Mouse (Mus musculus) testis, adult 10 weeks (tissue): ENCODE measurements around the gene Lhx6. TPM values are rescaled to one million over a fixed set of nuclear protein-coding genes. Genes with fewer than 3 reads are reported as not detected.

ENCODE experiments used
- polyA plus RNA-seq: library from polyadenylated mRNA; stranded (reverse); fragments of 350-450 nt; fragmentation: Illumina TruSeq; extraction: RNeasy Lipid Tissue Mini Kit (QIAGEN cat#74804); gene quantifications from one replicate; pipeline ENCODE4 v1.2.3, GENCODE M21; 2014; ENCODE audit warnings: low read depth, low replicate concordance

Gene Lhx6
- polyA plus RNA-seq: 0.66 TPM

GRCm38 (mm10) chr2:36104956-36105741 is at the start of gene Lhx6:
Gene Lhx6 (minus strand): TSS chr2:36105408.

DNA sequence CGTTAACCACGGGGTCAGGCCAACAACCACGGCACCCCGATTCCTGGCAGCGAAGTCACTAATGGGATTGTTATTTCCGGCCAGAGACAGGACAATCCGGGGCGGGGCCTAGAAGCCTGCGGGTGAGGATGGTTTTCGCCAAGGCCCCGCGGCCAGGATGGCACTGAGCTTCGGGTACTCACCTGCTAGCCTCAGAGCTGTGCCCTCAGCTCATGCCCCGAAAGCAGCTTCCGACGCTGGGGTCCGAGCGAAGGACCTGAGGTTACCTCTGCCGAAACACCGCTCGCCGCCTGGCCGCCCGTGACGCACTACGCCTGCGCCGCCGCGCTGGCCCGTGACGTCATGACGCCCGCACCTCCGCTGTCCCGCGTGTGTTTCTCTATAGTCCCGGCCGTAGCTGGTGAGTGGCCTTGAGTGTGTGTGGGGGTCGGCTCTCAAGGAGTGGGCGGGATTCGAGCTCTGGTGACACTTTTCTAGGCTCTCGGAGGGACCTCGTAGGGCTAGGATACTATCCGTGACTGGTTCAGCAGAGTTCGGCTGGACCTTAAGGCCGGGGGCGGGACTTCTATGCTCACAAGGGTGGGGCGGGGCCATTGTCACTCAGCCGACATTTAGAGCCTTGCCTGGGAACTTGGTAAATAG is 31.2 kb upstream of the Lhx6 start, which contains the start of the genes Mrrf and Rbm18:
TSS of gene Mrrf (plus strand) at position 90 of the 642 bp plus-strand sequence.
TSS of gene Rbm18 (minus strand) at position 474 of the 642 bp plus-strand sequence.

GRCm38 (mm10) chr2:36048748-36049566 is 56.3 kb downstream of the Lhx6 start, which contains the start of the genes Ndufa8 and Morn5:
Gene Ndufa8 (minus strand): TSS chr2:36049406.
Gene Morn5 (plus strand): TSS chr2:36049458.

Other genes with a start within 250 kb of the Lhx6 start
- gene Ttll11, start 125.5 kb downstream of the Lhx6 start, polyA plus RNA-seq: 39.6 TPM
- 3.9 TPM for gene Ndufa8, start 56.0 kb downstream of the Lhx6 start, polyA plus RNA-seq
- 105 TPM for gene Morn5, start 56.0 kb downstream of the Lhx6 start, polyA plus RNA-seq
- 37.3 TPM for gene Mrrf, start 31.0 kb upstream of the Lhx6 start, polyA plus RNA-seq
- gene Rbm18, start 31.4 kb upstream of the Lhx6 start, polyA plus RNA-seq: 24.5 TPM
- gene Ptgs1, start 125.0 kb upstream of the Lhx6 start, polyA plus RNA-seq: 0.36 TPM